Mouse (Mus musculus) C2C12 (cell line): ENCODE results near the gene Atp5k. TPM values are rescaled to one million over a fixed set of nuclear protein-coding genes. Genes with fewer than 3 reads are reported as not detected.

ENCODE experiments used
- H3K27me3 ChIP-seq: one replicate; pipeline ENCODE4 v1.6.1; 2011; ENCODE audit not compliant: control insufficient read depth, insufficient read depth, insufficient read length
- H3K36me3 ChIP-seq: one replicate; pipeline ENCODE4 v1.6.1; 2011; ENCODE audit not compliant: control insufficient read depth, insufficient read depth
- H3K4me3 ChIP-seq: one replicate; pipeline ENCODE4 v1.5.1; 2011; ENCODE audit warnings: mild to moderate bottlenecking, control low read depth; ENCODE audit not compliant: poor library complexity, insufficient read depth, severe bottlenecking
- H3K79me2 ChIP-seq: one replicate; pipeline ENCODE4 v1.6.1; 2011; ENCODE audit not compliant: control insufficient read depth, insufficient read depth
- H3K79me3 ChIP-seq: one replicate; pipeline ENCODE4 v1.6.1; 2011; ENCODE audit warnings: low read depth, control low read depth
- H3ac ChIP-seq: one replicate; pipeline ENCODE3; 2011; ENCODE audit warnings: low read depth; ENCODE audit not compliant: control insufficient read depth, insufficient read length
- CEBPB ChIP-seq: IDR thresholded peaks from one replicate; pipeline ENCODE4 v1.6.1; 2011; ENCODE audit warnings: low read depth, mild to moderate bottlenecking, control low read depth, moderate library complexity
- CTCF ChIP-seq: IDR thresholded peaks from one replicate; pipeline ENCODE4 v1.5.1; 2011; ENCODE audit not compliant: control insufficient read depth, insufficient read depth, insufficient read length
- FOSL1 ChIP-seq: IDR thresholded peaks from one replicate; pipeline ENCODE4 v1.8.0; 2011; ENCODE audit warnings: mild to moderate bottlenecking, low read length; ENCODE audit not compliant: poor library complexity, insufficient read depth, severe bottlenecking
- MAX ChIP-seq: IDR thresholded peaks from one replicate; pipeline ENCODE4 v1.6.1; 2011; ENCODE audit warnings: mild to moderate bottlenecking, control low read depth
- MYOD1 ChIP-seq: IDR thresholded peaks from one replicate; pipeline ENCODE4 v1.6.1; 2011; ENCODE audit warnings: low read depth; ENCODE audit not compliant: control insufficient read depth, insufficient read length
- MYOG ChIP-seq: IDR thresholded peaks from one replicate; pipeline ENCODE4 v1.6.1; 2011; ENCODE audit not compliant: control insufficient read depth, insufficient read length; ENCODE audit errors: extremely low read depth
- USF1 ChIP-seq: IDR thresholded peaks from one replicate; pipeline ENCODE4 v1.6.1; 2011; ENCODE audit warnings: low read depth, mild to moderate bottlenecking, control low read depth, moderate library complexity
- polyA plus RNA-seq: library from polyadenylated mRNA; unstranded; fragments of >200 nt; fragmentation: generic; extraction: Trizol; gene quantifications from one replicate; pipeline ENCODE4 v1.2.1, GENCODE M21; 2012; ENCODE audit warnings: missing spikeins

The Atp5k gene
- polyA plus RNA-seq, 1 experiment, result 1,015 TPM

GRCm38 (mm10) chr5:108447857-108448256 is 13.6 kb upstream of the Atp5k start:
- H3K79me2 ChIP-seq, result no peaks in the 10 kb centered on the region
- no peaks in the 10 kb centered on the region for H3K36me3 ChIP-seq
- no peak overlapping the region for H3ac ChIP-seq
- H3K4me3 ChIP-seq, result no peak overlapping the region
- TF ChIP-seq FOSL1, result no peak
- no peaks in the 10 kb centered on the region for H3K79me3 ChIP-seq
- no peaks in the 10 kb centered on the region for H3K27me3 ChIP-seq

- H3K79me2 ChIP-seq, result no peaks in the 10 kb centered on the region
- no peak for TF ChIP-seq MYOG
- TF ChIP-seq MAX, result no peak
- TF ChIP-seq USF1, result no peak
- TF ChIP-seq CEBPB, result no peak
- no peak for TF ChIP-seq MYOD1
- no peaks in the 10 kb centered on the region for H3K27me3 ChIP-seq
- H3K4me3 ChIP-seq, result no peak overlapping the region
- no peak overlapping the region for H3ac ChIP-seq
- no peaks in the 10 kb centered on the region for H3K79me3 ChIP-seq
- no peaks in the 10 kb centered on the region for H3K36me3 ChIP-seq
These were observed 12.7 kb upstream of the Atp5k start for GRCm38 (mm10) chr5:108446973-108447372.

GRCm38 (mm10) chr5:108436101-108436500 is 1.9 kb upstream of the Atp5k start:
- H3K27me3 ChIP-seq, result peaks cover 16% of the 10 kb centered on the region
- H3K79me3 ChIP-seq, result peaks cover 15% of the 10 kb centered on the region
- no peak overlapping the region for H3ac ChIP-seq
- no peak overlapping the region for H3K4me3 ChIP-seq
- TF ChIP-seq USF1, result no peak
- TF ChIP-seq CEBPB, result no peak
- TF ChIP-seq FOSL1, result no peak
- no peak for TF ChIP-seq CTCF
- no peak for TF ChIP-seq MAX
- no peak for TF ChIP-seq MYOD1
- TF ChIP-seq MYOG, result no peak
- peaks cover 16% of the 10 kb centered on the region for H3K36me3 ChIP-seq
- peaks cover 19% of the 10 kb centered on the region for H3K79me2 ChIP-seq

GRCm38 (mm10) chr5:108431196-108431595 is 3.1 kb downstream of the Atp5k start:
- peaks cover 2% of the 10 kb centered on the region for H3K27me3 ChIP-seq
- peaks cover 16% of the 10 kb centered on the region for H3K79me3 ChIP-seq
- no peak overlapping the region for H3ac ChIP-seq
- no peak overlapping the region for H3K4me3 ChIP-seq
- H3K36me3 ChIP-seq, result peaks cover 35% of the 10 kb centered on the region
- no peak for TF ChIP-seq MYOG
- TF ChIP-seq MYOD1, result no peak
- no peak for TF ChIP-seq FOSL1
- TF ChIP-seq CTCF, result no peak
- no peak for TF ChIP-seq MAX
- TF ChIP-seq USF1, result no peak
- TF ChIP-seq CEBPB, result no peak
- H3K79me2 ChIP-seq, result peaks cover 19% of the 10 kb centered on the region

GRCm38 (mm10) chr5:108427186-108427585 is 7.1 kb downstream of the Atp5k start:
- no peak overlapping the region for H3ac ChIP-seq
- H3K36me3 ChIP-seq, result peaks cover 30% of the 10 kb centered on the region
- H3K79me2 ChIP-seq, result no peaks in the 10 kb centered on the region
- no peaks in the 10 kb centered on the region for H3K27me3 ChIP-seq
- peaks cover 3% of the 10 kb centered on the region for H3K79me3 ChIP-seq
- no peak overlapping the region for H3K4me3 ChIP-seq
- TF ChIP-seq MAX (no peak), MYOD1 (no peak), CEBPB (no peak), USF1 (no peak), MYOG (no peak), CTCF (peak; percentile 53)

GRCm38 (mm10) chr5:108423427-108423826 is 10.8 kb downstream of the Atp5k start:
- Histone ChIP-seq H3K27me3 (no peaks in the 10 kb centered on the region), H3K36me3 (peaks cover 5% of the 10 kb centered on the region), H3ac (no peak overlapping the region)

More at GRCm38 (mm10) chr5:108423427-108423826, 10.8 kb downstream of the Atp5k start:
- TF ChIP-seq MAX (no peak), CTCF (no peak), USF1 (no peak), CEBPB (no peak), FOSL1 (no peak), MYOG (no peak), MYOD1 (no peak)
- Histone ChIP-seq H3K79me3 (no peaks in the 10 kb centered on the region), H3K4me3 (no peak overlapping the region), H3K79me2 (no peaks in the 10 kb centered on the region)
